Mouse (Mus musculus) lung, adult 2 months (tissue): Measurements from ENCODE around the gene Dapp1. TPM values are rescaled to one million over a fixed set of nuclear protein-coding genes. Genes with fewer than 3 reads are reported as not detected.

Source experiments
- DNase-seq: peaks from one replicate; pipeline ENCODE4 v3.0.0; 2022
- H3K4me1 ChIP-seq: fragments of 200-500 bp; 2 replicates; pipeline ENCODE4 v1.6.1; 2011; ENCODE audit warnings: low read length; ENCODE audit not compliant: control insufficient read depth, insufficient read depth
- H3K4me3 ChIP-seq: fragments of 200-500 bp; replicated peaks from 2 replicates; pipeline ENCODE3; 2011; ENCODE audit warnings: low read depth, mild to moderate bottlenecking, control low read depth, low read length; ENCODE audit errors: extremely low read depth
- CTCF ChIP-seq: fragments of 200-500 bp; IDR thresholded peaks from 2 replicates; pipeline ENCODE4 v1.5.1; 2011; ENCODE audit warnings: mild to moderate bottlenecking, low read length, control low read depth; ENCODE audit not compliant: insufficient read depth
- POLR2A ChIP-seq: fragments of 200-500 bp; IDR thresholded peaks from 2 replicates; pipeline ENCODE4 v1.6.1; 2011; ENCODE audit warnings: low read depth, mild to moderate bottlenecking, control low read depth, low read length, borderline replicate concordance; ENCODE audit errors: extremely low read depth
- WGBS: fragments of 180-500 bp; shearing (Covaris S2); methylation state at CpG from one replicate; pipeline ENCODE4 v1.1.7; 2018; 5-methylcytosine and 5-hydroxymethylcytosine counted together
- polyA plus RNA-seq: library from polyadenylated mRNA; depleted of rRNA; stranded (reverse); fragments of >200 nt; gene quantifications from 2 replicates; pipeline ENCODE4 v1.2.3, GENCODE M21; 2012

Dapp1 gene
- polyA plus RNA-seq, 1 experiment = 7.1 TPM

- Histone ChIP-seq H3K4me1 (no peaks in the 10 kb centered on the region), H3K4me3 (no peak overlapping the region)
- no peak for DNase-seq
- no peak for TF ChIP-seq POLR2A
- WGBS = 52% methylated on average over 2 of the region's 2 CpGs
Measured at GRCm38 (mm10) chr3:137994196-137994595, 12.9 kb upstream of the Dapp1 start.

- H3K4me1 ChIP-seq = no peaks in the 10 kb centered on the region
- WGBS = 73% methylated on average over 5 of the region's 5 CpGs
- TF ChIP-seq CTCF = 0 out of 2 replicates have a peak, but pooled peaks have one; percentile 8
- TF ChIP-seq POLR2A = no peak
- DNase-seq = no peak
- H3K4me3 ChIP-seq = no peak overlapping the region
Measured at GRCm38 (mm10) chr3:137992366-137992765, 11.0 kb upstream of the Dapp1 start.

- 11% methylated on average over 11 of the region's 11 CpGs for WGBS
- Histone ChIP-seq H3K4me3 (no peak overlapping the region), H3K4me1 (no peaks in the 10 kb centered on the region)
- DNase-seq = peak; percentile 67
- TF ChIP-seq POLR2A (no peak), CTCF (peak; percentile 97)
Measured at GRCm38 (mm10) chr3:137991183-137991582, 9.8 kb upstream of the Dapp1 start.

GRCm38 (mm10) chr3:137989405-137989804, 8.1 kb upstream of the Dapp1 start:
- Histone ChIP-seq H3K4me3 (no peak overlapping the region), H3K4me1 (no peaks in the 10 kb centered on the region)
- no peak for DNase-seq
- no peak for TF ChIP-seq CTCF
- TF ChIP-seq POLR2A = no peak
- 90% methylated on average over 9 of the region's 9 CpGs for WGBS

GRCm38 (mm10) chr3:137980435-137981381, 637 bp downstream of the Dapp1 start:
- Histone ChIP-seq H3K4me1 (no peaks in the 10 kb centered on the region; the same call in 1 of the 2 replicates), H3K4me3 (peak overlapping the region; percentile 92)
- 13% methylated on average over 15 of the region's 15 CpGs for WGBS
- TF ChIP-seq CTCF (no peak), POLR2A (no peak)
- DNase-seq = no peak

- DNase-seq = no peak
- WGBS = 72% methylated on average over 5 of the region's 5 CpGs
- no peak overlapping the region for H3K4me3 ChIP-seq
- H3K4me1 ChIP-seq = no peaks in the 10 kb centered on the region; the same call in 1 of the 2 replicates
- no peak for TF ChIP-seq CTCF
- TF ChIP-seq POLR2A = no peak
Measured at GRCm38 (mm10) chr3:137978233-137978632, 3.1 kb downstream of the Dapp1 start.

GRCm38 (mm10) chr3:137977629-137978041, 3.7 kb downstream of the Dapp1 start:
- 81% methylated on average over 6 of the region's 6 CpGs for WGBS
- no peak for TF ChIP-seq CTCF
- no peak for TF ChIP-seq POLR2A

GRCm38 (mm10) chr3:137976943-137977628, 4.3 kb downstream of the Dapp1 start:
- Histone ChIP-seq H3K4me3 (no peak overlapping the region), H3K4me1 (no peaks in the 10 kb centered on the region; the same call in 1 of the 2 replicates)
- TF ChIP-seq CTCF = no peak
- no peak for TF ChIP-seq POLR2A
- 75% methylated on average over 9 of the region's 9 CpGs for WGBS
- no peak for DNase-seq

More at GRCm38 (mm10) chr3:137977629-137978041, 3.7 kb downstream of the Dapp1 start:
- H3K4me3 ChIP-seq = no peak overlapping the region
- no peaks in the 10 kb centered on the region; the same call in 1 of the 2 replicates for H3K4me1 ChIP-seq
- no peak for DNase-seq

GRCm38 (mm10) chr3:137975856-137976423, 5.4 kb downstream of the Dapp1 start:
- DNase-seq = no peak
- Histone ChIP-seq H3K4me1 (no peaks in the 10 kb centered on the region; the same call in 1 of the 2 replicates), H3K4me3 (no peak overlapping the region)
- 86% methylated on average over 17 of the region's 17 CpGs for WGBS
- TF ChIP-seq POLR2A = no peak
- TF ChIP-seq CTCF = no peak
